8 mouse cellular contexts compared by ENCODE assay signal in the genomic region with DNA sequence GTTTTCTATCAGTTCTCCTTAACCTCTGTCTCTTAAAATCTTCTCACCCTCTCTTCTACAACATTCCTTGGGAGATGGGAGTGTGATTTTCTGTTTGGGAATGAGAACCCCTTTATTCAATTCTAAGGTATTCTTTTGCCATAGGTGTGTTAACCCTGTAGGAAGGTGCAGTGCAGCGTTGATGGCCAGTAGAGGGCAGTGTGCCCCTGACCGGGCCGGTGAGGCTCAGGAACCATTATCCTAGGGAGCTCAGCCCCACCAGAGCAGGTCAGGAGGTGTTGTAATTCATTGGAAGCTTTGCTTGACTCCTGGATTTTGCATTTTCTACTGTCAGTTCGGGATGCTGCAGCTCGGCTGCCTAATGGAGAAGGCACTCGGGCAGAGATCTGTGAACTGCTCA. TPM values are rescaled to one million over a fixed set of nuclear protein-coding genes. Genes with fewer than 3 reads are reported as not detected.
DNase-seq lines count a peak whose midpoint lies in the region; ATAC-seq and TF ChIP-seq lines count a peak whose summit lies in the region.

No protein-coding gene starts in this region.

- no peak overlapping the region for H3K9ac ChIP-seq in limb, embryonic 11.5 days (ENCODE audit: low read length)

- H3K4me2 ChIP-seq in limb, embryonic 11.5 days (ENCODE audit: low read depth, severe bottlenecking) = no peak overlapping the region

- H3K4me3 ChIP-seq in left cerebral cortex, adult 2 months = no peak overlapping the region
- H3K4me3 ChIP-seq in G1E (ENCODE audit: low read depth, low read length) = no peak overlapping the region
- no peak overlapping the region for H3K4me3 ChIP-seq in limb, embryonic 11.5 days (ENCODE audit: low read depth, low read length)

- intact Hi-C loops in left cerebral cortex, adult 2 months (cut with DNase I) = loop anchor here (2.0 kb wide), 1 partner anchor 138 kb away; no protein-coding TSS in a partner anchor

- no peak for TF ChIP-seq POLR2A in brain, embryonic 14.5 days (IDR thresholded peaks at IDR 0.05; ENCODE audit: borderline replicate concordance, extremely low read depth, insufficient read depth, insufficient read length, poor library complexity, severe bottlenecking)

- H3K4me1 ChIP-seq in G1E (ENCODE audit: insufficient read depth, low read depth, low read length) = peaks cover under 1% of the 10 kb centered on the region; the same call in 1 of the 2 replicates
- H3K4me1 ChIP-seq in limb, embryonic 11.5 days (ENCODE audit: control insufficient read depth, insufficient read depth, low read length) = no peaks in the 10 kb centered on the region

- peak; percentile 76 for TF ChIP-seq CTCF in left cerebral cortex, adult 2 months (IDR thresholded peaks at IDR 0.05)
- peak; percentile 81 for TF ChIP-seq CTCF in G1E (IDR thresholded peaks at IDR 0.05; ENCODE audit: low read depth, low read length)
- peak; percentile 65; the same call in 1 of the 2 replicates for TF ChIP-seq CTCF in brain, embryonic 14.5 days (IDR thresholded peaks at IDR 0.05; ENCODE audit: borderline replicate concordance, extremely low read depth, insufficient read depth, insufficient read length)

- H3K27me3 ChIP-seq in G1E (ENCODE audit: insufficient read depth, low read length) = no peaks in the 10 kb centered on the region
- H3K27me3 ChIP-seq in limb, embryonic 11.5 days (ENCODE audit: control insufficient read depth, insufficient read depth, low read length) = no peaks in the 10 kb centered on the region

- WGBS in limb, embryonic 11.5 days = 62% methylated on average over 6 of the region's 6 CpGs

- no peak for DNase-seq in left cerebral cortex, adult 2 months (ENCODE audit: extremely low spot score in 1 of 2, low spot score in 2 of 2)
- no peak for DNase-seq in left cerebral cortex, adult 8-10 months (ENCODE audit: low spot score in 2 of 2)
- no peak for DNase-seq in G1E (ENCODE audit: low spot score)
- peak; percentile 12 for DNase-seq in brain, embryonic 14.5 days (ENCODE audit: low read depth)
- DNase-seq in limb, embryonic 11.5 days (ENCODE audit: low spot score) = peak; percentile 41
- peak; percentile 16 for DNase-seq in thymus, postnatal 25 days
- no peak for DNase-seq in frontal cortex, postnatal 14 days (ENCODE audit: low spot score in 2 of 2)
- DNase-seq in layer of hippocampus, adult 9-11 months = no peak

- H3K9me3 ChIP-seq in G1E (replicated peaks) = no peaks in the 10 kb centered on the region
- H3K9me3 ChIP-seq in limb, embryonic 11.5 days (ENCODE audit: control insufficient read depth, low read length) = no peaks in the 10 kb centered on the region

- H3K36me3 ChIP-seq in G1E (replicated peaks) = peaks cover 82% of the 10 kb centered on the region
- H3K36me3 ChIP-seq in limb, embryonic 11.5 days (ENCODE audit: control insufficient read depth, insufficient read depth, low read length) = peaks cover 33% of the 10 kb centered on the region; the same call in 1 of the 2 replicates

- H3K27ac ChIP-seq in left cerebral cortex, adult 2 months = no peak overlapping the region
- H3K27ac ChIP-seq in limb, embryonic 11.5 days (replicated peaks; ENCODE audit: low read depth, low read length) = no peak overlapping the region

- no peak for ATAC-seq in G1E (ENCODE audit: extremely low read depth, insufficient number of reproducible peaks, low FRiP score, poor library complexity, severe bottlenecking)
- ATAC-seq in limb, embryonic 11.5 days (ENCODE audit: insufficient number of reproducible peaks, low FRiP score, low TSS enrichment, low read depth) = no peak

RNA-seq across cellular contexts. Expression of gene Nfrkb, which starts 19.2 kb away (rescaled TPM):
- 10 to 100 TPM; 31.4 to 33.6 TPM for total RNA-seq in left cerebral cortex, adult 2 months (2021)
- 10 to 100 TPM; 27.6 to 30.4 (median 29.2) TPM for total RNA-seq in left cerebral cortex, adult 8-10 months (2022)
- 36.7 and 39.9 TPM in 2 replicates for total RNA-seq in G1E (2014; fragmentation: Nextera tagmentation)
- total RNA-seq in G1E (2017) = 23.8 and 24.4 TPM in 2 replicates
- polyA plus RNA-seq in G1E (2012) = 11.0 and 21.2 TPM in 2 replicates
- polyA plus RNA-seq in brain, embryonic 14.5 days (2012; rRNA removed) = 36.4 and 42.3 TPM in 2 replicates
- 19.8 and 22.2 TPM in 2 replicates for polyA plus RNA-seq in limb, embryonic 11.5 days (2014; fragmentation: Nextera tagmentation; extraction: Ambion mirVana)

RNA-seq across cellular contexts. Expression of gene Tmem45b, which starts 59.0 kb away (rescaled TPM):
- not detected for total RNA-seq in left cerebral cortex, adult 2 months (2021)
- not detected for total RNA-seq in left cerebral cortex, adult 8-10 months (2022)
- total RNA-seq in G1E (2014; fragmentation: Nextera tagmentation) (not detected in 2 replicates), G1E (2017) (0.06 and 0.33 TPM in 2 replicates)
- polyA plus RNA-seq in G1E (2012) = not detected in 2 replicates
- 0.06 and 0.07 TPM in 2 replicates for polyA plus RNA-seq in brain, embryonic 14.5 days (2012; rRNA removed)
- polyA plus RNA-seq in limb, embryonic 11.5 days (2014; fragmentation: Nextera tagmentation; extraction: Ambion mirVana) = not detected in 2 replicates

Comparison
In these comparisons a context has a peak if more than half of its experiments do, and no peak if none do; other contexts are left out.
1. DNase-seq: peak in brain, embryonic 14.5 days (single experiment), limb, embryonic 11.5 days (single experiment) and thymus, postnatal 25 days (single experiment); none in left cerebral cortex, adult 2 months (0 of 2), left cerebral cortex, adult 8-10 months (0 of 2), G1E (single experiment), frontal cortex, postnatal 14 days (0 of 2) and layer of hippocampus, adult 9-11 months (single experiment).
2. Peak in every context shown above with its lines, with median percentiles within 50 percentile points of each other: CTCF ChIP-seq.